Mouse (Mus musculus) heart, postnatal 0 days (tissue): ENCODE results near the gene Ercc6. TPM values are rescaled to one million over a fixed set of nuclear protein-coding genes. Genes with fewer than 3 reads are reported as not detected.
A peak's percentile ranks its signal among the peaks of the same experiment; 100 is the strongest.

Source experiments
- ATAC-seq: fragments of 200-750 bp; cut with Nextera tagmentation; 2 replicates; pipeline ENCODE4 v1.8.0; 2017; ENCODE audit warnings: low read depth, moderate number of reproducible peaks, moderate library complexity; ENCODE audit not compliant: insufficient read depth
- DNase-seq: peaks from one replicate; pipeline ENCODE4 v3.0.0-alpha.2; 2016; ENCODE audit warnings: low spot score
- H3K27ac ChIP-seq: fragments of 300-500 bp; sonication (generic); 2 replicates; pipeline ENCODE4 v1.5.1; 2014; ENCODE audit warnings: low read depth, mild to moderate bottlenecking
- H3K27me3 ChIP-seq: fragments of 300-500 bp; sonication (generic); 2 replicates; pipeline ENCODE4 v1.6.1; 2014; ENCODE audit warnings: low read length, mixed read lengths; ENCODE audit not compliant: control insufficient read depth, insufficient read depth
- H3K36me3 ChIP-seq: fragments of 300-500 bp; sonication (generic); replicated peaks from 2 replicates; pipeline ENCODE4 v1.6.1; 2014; ENCODE audit warnings: low read length, mixed read lengths; ENCODE audit not compliant: control insufficient read depth, insufficient read depth
- H3K4me1 ChIP-seq: fragments of 300-500 bp; sonication (generic); 2 replicates; pipeline ENCODE4 v1.6.1; 2014; ENCODE audit warnings: antibody characterized with exemption; ENCODE audit not compliant: control insufficient read depth, insufficient read depth
- H3K4me2 ChIP-seq: fragments of 300-500 bp; sonication (generic); 2 replicates; pipeline ENCODE4 v1.6.1; 2014; ENCODE audit warnings: low read depth, mild to moderate bottlenecking, low read length, moderate library complexity
- H3K4me3 ChIP-seq: fragments of 300-500 bp; sonication (generic); 2 replicates; pipeline ENCODE4 v1.5.1; 2014; ENCODE audit warnings: low read depth, low read length
- H3K9ac ChIP-seq: fragments of 300-500 bp; sonication (generic); replicated peaks from 2 replicates; pipeline ENCODE4 v1.6.1; 2014; ENCODE audit warnings: low read depth, low read length, mixed read lengths
- H3K9me3 ChIP-seq: fragments of 300-500 bp; sonication (generic); replicated peaks from 2 replicates; pipeline ENCODE4 v1.6.1; 2016; ENCODE audit warnings: low read length; ENCODE audit not compliant: control insufficient read depth
- CTCF ChIP-seq: IDR thresholded peaks from 2 replicates; pipeline ENCODE4 v1.5.1; 2016; ENCODE audit warnings: antibody characterized with exemption, control low read depth, low read depth
- EP300 ChIP-seq: IDR thresholded peaks from 2 replicates; pipeline ENCODE4 v1.6.1; 2016; ENCODE audit warnings: antibody characterized with exemption, low read depth
- WGBS: fragments of 180-500 bp; shearing (Covaris S2); extraction: QIAGEN DNeasy Blood & Tissue Kit; methylation state at CpG from one replicate; pipeline ENCODE4 v1.1.7; 2014; 5-methylcytosine and 5-hydroxymethylcytosine counted together
- polyA plus RNA-seq: library from polyadenylated mRNA; unstranded; fragments of >200 nt; fragmentation: Nextera tagmentation; extraction: Ambion mirVana; gene quantifications from 2 replicates; pipeline ENCODE4 v1.2.1, GENCODE M21; 2015
- total RNA-seq: library from RNA; depleted of rRNA; stranded (reverse); fragments of >200 nt; gene quantifications from 2 replicates; pipeline ENCODE4 v1.2.3, GENCODE M21; 2014; ENCODE audit warnings: low replicate concordance

The Ercc6 gene
- total and polyA plus RNA-seq, 2 experiments from 2014 or later, result 5.2 to 5.5 TPM

DNA sequence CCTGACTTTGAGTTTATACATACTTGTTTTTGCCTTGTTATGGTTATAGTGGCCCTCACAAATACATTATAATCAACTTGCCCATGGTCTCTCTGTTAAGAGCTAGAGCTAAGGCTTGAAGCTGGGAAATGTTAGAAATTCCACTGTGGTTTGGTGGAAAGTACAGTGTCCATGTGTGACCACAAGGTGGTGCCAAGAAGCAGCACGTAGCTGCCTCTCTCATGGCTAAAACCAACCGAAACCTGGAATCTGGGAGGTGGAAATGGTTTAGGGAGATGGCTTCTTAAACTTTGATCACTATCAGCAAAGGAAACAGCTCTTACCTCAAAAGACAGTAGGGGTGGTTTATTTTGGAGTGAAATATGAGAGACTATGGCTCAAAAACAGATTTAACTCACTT, 17.6 kb downstream of the Ercc6 start:
- H3K27me3 ChIP-seq, result no peaks in the 10 kb centered on the region
- DNase-seq, result no peak
- no peaks in the 10 kb centered on the region for H3K9me3 ChIP-seq
- ATAC-seq, result no peak; the same call in 1 of the 2 replicates
- H3K4me1 ChIP-seq, result no peaks in the 10 kb centered on the region
- TF ChIP-seq CTCF (peak; percentile 85), EP300 (no peak)
- 11% methylated on average over 2 of the region's 2 CpGs for WGBS
- no peak overlapping the region for H3K4me3 ChIP-seq
- H3K36me3 ChIP-seq, result peaks cover 30% of the 10 kb centered on the region
- no peak overlapping the region for H3K27ac ChIP-seq
- no peak overlapping the region for H3K9ac ChIP-seq
- no peak overlapping the region for H3K4me2 ChIP-seq

DNA sequence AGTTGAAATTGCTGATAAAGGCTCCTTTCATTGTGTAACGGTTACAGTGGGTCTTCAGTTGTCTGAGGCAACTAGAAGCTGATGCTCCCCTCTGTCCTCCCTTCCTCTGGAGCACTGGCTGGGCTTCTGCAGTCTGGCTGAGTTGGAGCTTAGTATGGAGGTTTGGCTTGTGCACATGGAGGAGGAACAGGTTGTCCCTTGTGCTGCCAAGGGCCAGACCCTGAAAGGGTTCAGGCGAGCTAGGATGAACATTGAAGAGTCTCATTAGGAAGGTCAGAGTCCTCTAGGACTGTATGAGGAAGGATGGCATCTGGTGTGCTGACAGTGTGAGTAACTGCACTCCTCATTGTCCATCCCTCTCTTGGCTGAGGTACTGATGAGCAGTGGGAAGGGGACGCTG, 18.1 kb downstream of the Ercc6 start:
- Histone ChIP-seq H3K27ac (no peak overlapping the region), H3K36me3 (peaks cover 25% of the 10 kb centered on the region), H3K27me3 (no peaks in the 10 kb centered on the region), H3K4me1 (no peaks in the 10 kb centered on the region), H3K4me2 (no peak overlapping the region), H3K4me3 (no peak overlapping the region), H3K9me3 (no peaks in the 10 kb centered on the region), H3K9ac (no peak overlapping the region)
- TF ChIP-seq CTCF (no peak), EP300 (no peak)
- ATAC-seq, result no peak
- DNase-seq, result no peak
- 82% methylated on average over 3 of the region's 3 CpGs for WGBS

DNA sequence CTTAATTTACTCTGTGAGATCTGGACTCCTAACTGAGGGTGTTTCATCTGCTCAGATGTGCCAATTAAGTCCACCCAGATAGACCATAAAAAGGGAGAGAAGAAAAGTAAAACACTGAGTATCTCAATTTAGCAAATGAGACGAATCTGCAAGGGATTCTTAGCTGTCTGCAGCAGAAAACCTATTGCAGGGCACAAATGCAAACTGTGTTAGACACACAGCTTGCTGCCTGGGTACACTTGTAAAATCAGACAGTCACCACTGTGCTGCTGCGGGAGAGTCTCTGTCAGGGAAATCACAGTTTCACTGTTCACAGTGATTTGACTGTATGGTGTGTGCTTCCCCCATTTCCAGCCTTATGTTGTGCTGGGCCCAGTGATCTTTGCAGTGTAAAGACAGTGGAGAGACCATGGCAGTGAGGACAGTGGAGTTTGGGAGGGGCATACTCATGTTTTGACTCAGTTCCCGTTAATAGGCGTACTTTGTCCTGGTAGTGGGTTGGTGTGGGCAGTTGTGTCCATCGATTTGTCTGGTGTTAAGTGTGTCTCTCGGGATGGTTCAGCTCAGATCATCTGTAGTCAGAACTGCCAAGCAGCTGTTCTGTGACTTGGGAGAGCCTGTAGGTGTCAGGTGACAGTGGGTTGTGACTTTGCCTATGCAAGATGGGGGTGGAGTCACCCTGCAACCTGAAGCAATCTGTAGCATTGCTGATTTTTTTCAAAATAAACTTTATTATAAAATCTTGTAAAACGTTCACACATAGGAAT, 19.2 kb downstream of the Ercc6 start:
- no peaks in the 10 kb centered on the region for H3K9me3 ChIP-seq
- TF ChIP-seq EP300 (no peak), CTCF (no peak)
- ATAC-seq (no peak), DNase-seq (no peak)
- H3K27ac ChIP-seq, result no peak overlapping the region
- WGBS, result 62% methylated on average over 7 of the region's 7 CpGs
- peaks cover 13% of the 10 kb centered on the region for H3K36me3 ChIP-seq
- H3K4me3 ChIP-seq, result no peak overlapping the region
- no peak overlapping the region for H3K4me2 ChIP-seq
- H3K4me1 ChIP-seq, result no peaks in the 10 kb centered on the region
- no peak overlapping the region for H3K9ac ChIP-seq
- H3K27me3 ChIP-seq, result no peaks in the 10 kb centered on the region

DNA sequence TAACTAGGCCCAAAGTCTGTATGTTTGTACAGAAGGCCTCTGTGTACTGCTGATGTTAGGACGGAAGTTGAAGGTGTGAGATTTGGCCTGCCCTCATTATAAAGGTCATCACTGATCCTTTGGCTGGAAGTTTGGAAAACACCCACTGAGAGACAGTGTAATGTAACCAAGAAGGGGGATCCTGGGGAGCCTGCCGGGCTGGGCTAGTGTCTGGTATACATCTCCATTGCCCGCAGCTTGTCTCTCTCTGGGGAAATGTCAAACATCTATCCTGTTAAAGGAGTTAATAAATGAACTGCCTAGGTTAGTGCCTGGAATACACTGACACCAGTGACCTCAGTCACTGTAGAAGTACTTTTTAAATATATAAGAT, 19.8 kb downstream of the Ercc6 start:
- Histone ChIP-seq H3K27me3 (no peaks in the 10 kb centered on the region), H3K36me3 (peaks cover 11% of the 10 kb centered on the region), H3K4me3 (no peak overlapping the region), H3K4me1 (no peaks in the 10 kb centered on the region), H3K9ac (no peak overlapping the region), H3K27ac (no peak overlapping the region), H3K9me3 (no peaks in the 10 kb centered on the region), H3K4me2 (no peak overlapping the region)
- WGBS, result 73% methylated on average over 3 of the region's 3 CpGs
- ATAC-seq, result no peak
- DNase-seq, result no peak
- TF ChIP-seq CTCF, result no peak

DNA sequence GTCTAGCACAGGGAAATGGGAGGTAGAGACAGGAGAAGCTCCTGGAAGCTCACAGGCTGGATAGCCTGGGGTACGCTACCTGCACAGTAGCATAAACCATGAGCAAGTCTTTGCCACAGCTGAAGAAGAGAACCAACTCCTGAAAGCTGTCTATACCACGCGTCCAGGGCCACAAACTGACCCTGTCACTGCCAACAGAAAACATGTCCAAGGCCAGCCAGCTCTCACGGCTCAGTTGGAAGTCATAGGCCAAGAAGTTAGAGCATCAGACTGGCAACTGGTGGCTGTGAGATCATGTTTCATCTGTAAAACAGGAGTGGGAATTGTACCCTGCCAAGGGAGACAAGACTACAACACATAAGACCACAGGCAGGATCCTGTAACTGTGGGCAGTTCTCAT, 20.3 kb downstream of the Ercc6 start:
- Histone ChIP-seq H3K27ac (no peak overlapping the region), H3K4me2 (no peak overlapping the region), H3K27me3 (no peaks in the 10 kb centered on the region), H3K4me1 (no peaks in the 10 kb centered on the region), H3K36me3 (peaks cover 9% of the 10 kb centered on the region), H3K4me3 (no peak overlapping the region), H3K9ac (no peak overlapping the region), H3K9me3 (no peaks in the 10 kb centered on the region)
- no peak for TF ChIP-seq CTCF
- no peak for TF ChIP-seq EP300
- ATAC-seq (no peak), DNase-seq (no peak)
- 82% methylated on average over 4 of the region's 4 CpGs for WGBS

DNA sequence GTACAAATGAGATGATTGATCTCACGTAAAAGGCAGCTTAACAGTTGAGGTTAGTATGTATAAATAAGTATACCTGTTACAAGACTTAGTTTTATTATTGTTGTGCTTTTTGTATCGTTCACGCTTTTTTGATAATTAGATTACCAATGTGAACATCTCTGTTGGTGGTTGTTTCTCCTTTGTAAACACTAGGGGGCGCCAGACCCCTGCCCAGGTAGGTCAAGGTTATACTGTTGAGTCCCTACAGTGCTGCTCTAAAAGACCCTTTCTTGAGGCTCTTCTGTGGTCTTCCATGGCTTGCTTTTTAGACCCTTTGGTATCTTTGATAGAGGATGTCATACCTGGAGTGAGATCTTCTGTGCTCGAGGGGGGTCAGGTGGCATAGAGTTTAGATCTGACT, 20.8 kb downstream of the Ercc6 start:
- Histone ChIP-seq H3K4me1 (no peaks in the 10 kb centered on the region), H3K27me3 (no peaks in the 10 kb centered on the region), H3K27ac (no peak overlapping the region), H3K4me2 (no peak overlapping the region), H3K4me3 (no peak overlapping the region), H3K36me3 (peaks cover 6% of the 10 kb centered on the region; the same call in 1 of the 2 replicates), H3K9ac (no peak overlapping the region), H3K9me3 (no peaks in the 10 kb centered on the region)
- DNase-seq, result no peak
- no peak for ATAC-seq
- TF ChIP-seq EP300, result no peak
- peak; percentile 53 for TF ChIP-seq CTCF
- WGBS, result 72% methylated on average over 5 of the region's 5 CpGs
